Mouse (Mus musculus) adrenal gland, postnatal 14 days (tissue): ENCODE data around the gene Pygo2. TPM values are rescaled to one million over a fixed set of nuclear protein-coding genes. Genes with fewer than 3 reads are reported as not detected.

Experiments used
- DNase-seq: peaks from one replicate; pipeline ENCODE4 v3.0.0; 2021; ENCODE audit warnings: mixed read lengths
- total RNA-seq: library from RNA; stranded (reverse); gene quantifications from 2 replicates; pipeline ENCODE4 v1.2.3, GENCODE M21; 2021

Gene Pygo2
- total RNA-seq, 1 experiment from 2014 or later = 36.4 TPM

GRCm38 (mm10) chr3:89456726-89457665 is 27.0 kb downstream of the Pygo2 start:
- peak; percentile 84 for DNase-seq

- DNase-seq = peak; percentile 28
Observed at GRCm38 (mm10) chr3:89458372-89458964, 28.5 kb downstream of the Pygo2 start.

DNA sequence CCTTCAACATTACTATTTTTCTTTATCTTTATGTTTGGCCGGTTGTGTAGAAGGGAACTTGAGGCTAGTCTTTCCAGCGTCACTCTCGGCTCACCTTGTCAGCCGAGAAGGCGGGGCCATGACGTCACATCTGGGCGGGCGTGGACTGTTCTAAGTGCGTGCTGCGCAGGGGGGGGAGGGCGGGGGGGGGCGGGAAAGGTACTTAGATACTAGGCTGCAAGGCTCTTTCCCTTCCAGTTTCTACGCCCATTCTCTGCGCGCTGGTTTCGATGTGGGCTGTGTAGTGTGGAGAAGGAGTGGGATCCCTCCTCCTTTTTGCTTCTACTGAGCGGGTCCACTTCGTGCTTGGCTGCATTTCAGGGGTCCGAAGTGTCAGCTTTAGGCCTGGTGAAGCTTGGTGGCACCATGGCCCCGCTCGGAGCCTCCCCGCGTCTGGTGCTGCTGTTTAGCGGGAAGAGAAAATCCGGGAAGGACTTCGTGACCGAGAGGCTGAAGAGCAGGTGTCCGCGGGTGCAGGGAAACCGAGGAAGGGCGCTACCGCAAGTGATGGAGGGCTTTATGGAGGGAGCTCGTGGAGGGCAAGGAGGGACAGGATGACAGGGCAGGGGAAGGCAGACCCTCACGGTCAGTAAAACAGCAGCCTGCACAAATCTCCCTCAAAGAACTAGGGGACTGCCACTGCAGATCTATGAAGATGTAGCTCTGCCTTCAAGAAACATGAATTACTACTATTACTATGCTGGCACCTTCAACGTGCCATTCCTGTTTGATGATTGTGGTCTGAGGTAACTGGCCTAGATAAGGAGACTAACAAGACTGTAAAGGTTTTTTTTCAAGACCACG is 29.2 kb downstream of the Pygo2 start:
- peak; percentile 96 for DNase-seq

- DNase-seq = no peak
Observed at GRCm38 (mm10) chr3:89468268-89468667, 38.3 kb downstream of the Pygo2 start.

GRCm38 (mm10) chr3:89472280-89472679 is 42.3 kb downstream of the Pygo2 start:
- no peak for DNase-seq

- DNase-seq = no peak
Observed at GRCm38 (mm10) chr3:89473838-89474237, 43.8 kb downstream of the Pygo2 start.

GRCm38 (mm10) chr3:89479055-89479454 is 49.0 kb downstream of the Pygo2 start:
- no peak for DNase-seq

- peak; percentile 67 for DNase-seq
Observed at GRCm38 (mm10) chr3:89481488-89481887, 51.5 kb downstream of the Pygo2 start.

DNA sequence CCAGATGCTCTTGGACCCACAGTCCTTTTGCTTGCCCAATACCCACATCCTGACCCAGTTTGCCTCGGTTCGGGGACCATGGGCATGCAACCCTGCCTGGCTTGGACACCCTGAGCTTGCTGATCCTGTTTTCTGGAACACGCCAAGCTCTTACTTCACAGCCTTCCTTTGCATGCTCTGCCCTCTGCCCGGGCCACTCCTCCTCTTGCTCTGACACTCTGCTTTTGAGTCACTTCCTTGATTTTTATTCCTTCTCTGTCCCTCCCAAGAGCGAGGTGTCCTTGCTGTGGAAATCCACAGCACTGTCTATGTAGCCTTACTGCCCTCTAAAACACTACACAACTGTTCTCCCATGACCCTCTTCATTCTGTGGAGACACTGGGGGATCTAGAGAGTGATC is 52.2 kb downstream of the Pygo2 start:
- no peak for DNase-seq

Other genes with a start within 250 kb of the Pygo2 start
- 15.0 and 21.1 TPM in 2 replicates for gene Fam189b, start 247.1 kb upstream of the Pygo2 start, total RNA-seq
- gene Gba, start 227.3 kb upstream of the Pygo2 start, total RNA-seq = 52.4 and 57.5 TPM in 2 replicates
- 9.0 and 12.7 TPM in 2 replicates for gene Thbs3, start 215.0 kb upstream of the Pygo2 start, total RNA-seq
- gene Mtx1, start 203.1 kb upstream of the Pygo2 start, total RNA-seq = 152 and 162 TPM in 2 replicates
- 0.64 and 1.3 TPM in 2 replicates for gene Muc1, start 201.2 kb upstream of the Pygo2 start, total RNA-seq
- gene Krtcap2, start 184.2 kb upstream of the Pygo2 start, total RNA-seq = 95.0 and 110 TPM in 2 replicates
- gene Trim46, start 183.9 kb upstream of the Pygo2 start, total RNA-seq = 1.4 and 3.2 TPM in 2 replicates
- 107 and 116 TPM in 2 replicates for gene Dpm3, start 170.9 kb upstream of the Pygo2 start, total RNA-seq
- 40.4 and 54.7 TPM in 2 replicates for gene Slc50a1, start 159.6 kb upstream of the Pygo2 start, total RNA-seq
- gene Efna1, start 149.1 kb upstream of the Pygo2 start, total RNA-seq = 19.1 and 21.9 TPM in 2 replicates
- 0.38 and 0.59 TPM in 2 replicates for gene Efna3, start 107.2 kb upstream of the Pygo2 start, total RNA-seq
- 0.26 and 0.68 TPM in 2 replicates for gene Efna4, start 92.2 kb upstream of the Pygo2 start, total RNA-seq
- gene Adam15, start 80.2 kb upstream of the Pygo2 start, total RNA-seq = 66.0 and 79.5 TPM in 2 replicates
- gene Dcst2, start 68.2 kb upstream of the Pygo2 start, total RNA-seq = 0.68 and 0.70 TPM in 2 replicates
- 0.30 and 0.71 TPM in 2 replicates for gene Dcst1, start 65.0 kb upstream of the Pygo2 start, total RNA-seq
- 67.1 and 72.7 TPM in 2 replicates for gene Zbtb7b, start 35.4 kb upstream of the Pygo2 start, total RNA-seq
- gene Lenep, start 27.4 kb upstream of the Pygo2 start, total RNA-seq = 0.26 TPM in 1 of 2 replicates, not detected in the other
- 42.2 and 43.8 TPM in 2 replicates for gene Flad1, start 18.3 kb upstream of the Pygo2 start, total RNA-seq
- 34.9 and 38.0 TPM in 2 replicates for gene Cks1b, start 11.8 kb upstream of the Pygo2 start, total RNA-seq
- gene Shc1, start 11.8 kb upstream of the Pygo2 start, total RNA-seq = 80.5 and 94.6 TPM in 2 replicates
- gene Pbxip1, start 6.5 kb downstream of the Pygo2 start, total RNA-seq = 43.9 and 48.7 TPM in 2 replicates
- gene Pmvk, start 24.3 kb downstream of the Pygo2 start, total RNA-seq = 16.6 and 19.0 TPM in 2 replicates
- gene Kcnn3, start 90.0 kb downstream of the Pygo2 start, total RNA-seq = 5.3 and 5.7 TPM in 2 replicates